Mouse (Mus musculus) hindbrain, embryonic 15.5 days (tissue): ENCODE results near the gene Mettl23. TPM values are rescaled to one million over a fixed set of nuclear protein-coding genes. Genes with fewer than 3 reads are reported as not detected.

Experiments
- ATAC-seq: fragments of 200-750 bp; cut with Nextera tagmentation; 2 replicates; pipeline ENCODE4 v1.8.0; 2017; ENCODE audit warnings: low read depth, moderate number of reproducible peaks, moderate TSS enrichment; ENCODE audit not compliant: low FRiP score
- H3K27ac ChIP-seq: fragments of 300-500 bp; sonication (generic); replicated peaks from 2 replicates; pipeline ENCODE4 v1.5.1; 2015; ENCODE audit warnings: mild to moderate bottlenecking, inconsistent platforms
- H3K27me3 ChIP-seq: fragments of 300-500 bp; sonication (generic); 2 replicates; pipeline ENCODE4 v1.6.1; 2015; ENCODE audit warnings: control low read depth, inconsistent platforms
- H3K36me3 ChIP-seq: fragments of 300-500 bp; sonication (generic); 2 replicates; pipeline ENCODE4 v1.6.1; 2015; ENCODE audit warnings: control low read depth, inconsistent platforms
- H3K4me1 ChIP-seq: fragments of 300-500 bp; sonication (generic); replicated peaks from 2 replicates; pipeline ENCODE4 v1.6.1; 2015; ENCODE audit warnings: control low read depth, inconsistent platforms
- H3K4me2 ChIP-seq: fragments of 300-500 bp; sonication (generic); 2 replicates; pipeline ENCODE4 v1.6.1; 2015; ENCODE audit warnings: moderate library complexity, mild to moderate bottlenecking, inconsistent platforms
- H3K4me3 ChIP-seq: fragments of 300-500 bp; sonication (generic); 2 replicates; pipeline ENCODE4 v1.5.1; 2015; ENCODE audit warnings: mild to moderate bottlenecking, inconsistent platforms
- H3K9ac ChIP-seq: fragments of 300-500 bp; sonication (generic); 2 replicates; pipeline ENCODE4 v1.6.1; 2015; ENCODE audit warnings: inconsistent platforms
- H3K9me3 ChIP-seq: fragments of 300-500 bp; sonication (generic); 2 replicates; pipeline ENCODE4 v1.6.1; 2016; ENCODE audit warnings: control low read depth, inconsistent platforms
- WGBS: fragments of 180-500 bp; shearing (Covaris S2); methylation state at CpG from one replicate; pipeline ENCODE4 v1.1.7; 2015; 5-methylcytosine and 5-hydroxymethylcytosine counted together
- polyA plus RNA-seq: library from polyadenylated mRNA; unstranded; fragments of >200 nt; fragmentation: Nextera tagmentation; extraction: Ambion mirVana; gene quantifications from 2 replicates; pipeline ENCODE4 v1.2.1, GENCODE M21; 2015

Mettl23 gene
- polyA plus RNA-seq, 1 experiment from 2014 or later = 62.1 TPM

GRCm38 (mm10) chr11:116810983-116811901, 31.8 kb upstream of the Mettl23 start:
- H3K4me1 ChIP-seq = peaks cover 78% of the 10 kb centered on the region
- H3K9ac ChIP-seq = peak overlapping the region; percentile 50
- peak overlapping the region; percentile 25 for H3K4me3 ChIP-seq
- H3K27ac ChIP-seq = peak overlapping the region; percentile 98
- no peaks in the 10 kb centered on the region for H3K9me3 ChIP-seq
- WGBS = 8% methylated on average over 30 of the region's 32 CpGs
- H3K36me3 ChIP-seq = no peaks in the 10 kb centered on the region
- no peaks in the 10 kb centered on the region for H3K27me3 ChIP-seq
- ATAC-seq = peak; percentile 94
- peak overlapping the region; percentile 62 for H3K4me2 ChIP-seq

GRCm38 (mm10) chr11:116812793-116813529, 30.1 kb upstream of the Mettl23 start:
- Histone ChIP-seq H3K9me3 (no peaks in the 10 kb centered on the region), H3K27me3 (no peaks in the 10 kb centered on the region), H3K27ac (peak overlapping the region; percentile 98), H3K36me3 (no peaks in the 10 kb centered on the region), H3K4me3 (no peak overlapping the region), H3K4me1 (peaks cover 71% of the 10 kb centered on the region), H3K9ac (no peak overlapping the region), H3K4me2 (peak overlapping the region; percentile 31; the same call in 1 of the 2 replicates)
- 31% methylated on average over 21 of the region's 21 CpGs for WGBS
- peak; percentile 4; the same call in 1 of the 2 replicates for ATAC-seq

GRCm38 (mm10) chr11:116813610-116814009, 29.5 kb upstream of the Mettl23 start:
- WGBS = 60% methylated on average over 13 of the region's 13 CpGs
- no peak overlapping the region for H3K4me3 ChIP-seq
- no peaks in the 10 kb centered on the region for H3K36me3 ChIP-seq
- H3K4me2 ChIP-seq = peak overlapping the region; percentile 22
- no peaks in the 10 kb centered on the region for H3K27me3 ChIP-seq
- no peak for ATAC-seq
- no peaks in the 10 kb centered on the region for H3K9me3 ChIP-seq
- peaks cover 66% of the 10 kb centered on the region for H3K4me1 ChIP-seq
- H3K9ac ChIP-seq = no peak overlapping the region
- H3K27ac ChIP-seq = peak overlapping the region; percentile 98

GRCm38 (mm10) chr11:116814076-116814883, 28.8 kb upstream of the Mettl23 start:
- H3K27me3 ChIP-seq = no peaks in the 10 kb centered on the region
- peak overlapping the region; percentile 22 for H3K4me2 ChIP-seq
- H3K4me3 ChIP-seq = no peak overlapping the region
- peaks cover 67% of the 10 kb centered on the region for H3K4me1 ChIP-seq
- H3K9ac ChIP-seq = peak overlapping the region; percentile 14; the same call in 1 of the 2 replicates
- 3% methylated on average over 20 of the region's 20 CpGs for WGBS
- peak overlapping the region; percentile 98 for H3K27ac ChIP-seq
- peak; percentile 11; the same call in 1 of the 2 replicates for ATAC-seq
- no peaks in the 10 kb centered on the region for H3K9me3 ChIP-seq
- H3K36me3 ChIP-seq = no peaks in the 10 kb centered on the region

GRCm38 (mm10) chr11:116814884-116815415, 28.1 kb upstream of the Mettl23 start:
- no peak overlapping the region for H3K4me3 ChIP-seq
- H3K4me1 ChIP-seq = peaks cover 63% of the 10 kb centered on the region
- H3K27me3 ChIP-seq = no peaks in the 10 kb centered on the region
- H3K27ac ChIP-seq = peak overlapping the region; percentile 98
- peak overlapping the region; percentile 22 for H3K4me2 ChIP-seq
- H3K36me3 ChIP-seq = no peaks in the 10 kb centered on the region
- WGBS = 13% methylated on average over 7 of the region's 7 CpGs
- H3K9ac ChIP-seq = no peak overlapping the region
- no peak for ATAC-seq
- H3K9me3 ChIP-seq = no peaks in the 10 kb centered on the region

GRCm38 (mm10) chr11:116816769-116817168, 26.3 kb upstream of the Mettl23 start:
- no peaks in the 10 kb centered on the region for H3K36me3 ChIP-seq
- H3K27ac ChIP-seq = no peak overlapping the region
- no peak overlapping the region for H3K4me3 ChIP-seq
- H3K9ac ChIP-seq = no peak overlapping the region
- H3K4me1 ChIP-seq = peaks cover 52% of the 10 kb centered on the region
- no peak overlapping the region for H3K4me2 ChIP-seq
- H3K9me3 ChIP-seq = no peaks in the 10 kb centered on the region
- 93% methylated on average over 5 of the region's 5 CpGs for WGBS
- no peaks in the 10 kb centered on the region for H3K27me3 ChIP-seq
- no peak for ATAC-seq

- Histone ChIP-seq H3K9ac (no peak overlapping the region), H3K9me3 (no peaks in the 10 kb centered on the region), H3K36me3 (no peaks in the 10 kb centered on the region), H3K4me3 (no peak overlapping the region), H3K4me1 (peaks cover 51% of the 10 kb centered on the region), H3K27ac (no peak overlapping the region), H3K4me2 (no peak overlapping the region), H3K27me3 (no peaks in the 10 kb centered on the region)
- ATAC-seq = no peak
- WGBS = 96% methylated on average over 5 of the region's 5 CpGs
Measured at GRCm38 (mm10) chr11:116817567-116817966, 25.5 kb upstream of the Mettl23 start.

GRCm38 (mm10) chr11:116818722-116819121, 24.4 kb upstream of the Mettl23 start:
- H3K4me1 ChIP-seq = peaks cover 40% of the 10 kb centered on the region

GRCm38 (mm10) chr11:116819932-116820593, 23.0 kb upstream of the Mettl23 start:
- H3K36me3 ChIP-seq = no peaks in the 10 kb centered on the region
- H3K4me1 ChIP-seq = peaks cover 28% of the 10 kb centered on the region
- no peak overlapping the region for H3K4me3 ChIP-seq
- 82% methylated on average over 5 of the region's 5 CpGs for WGBS
- no peak for ATAC-seq
- H3K27me3 ChIP-seq = no peaks in the 10 kb centered on the region
- no peak overlapping the region for H3K4me2 ChIP-seq
- H3K9ac ChIP-seq = no peak overlapping the region
- no peak overlapping the region for H3K27ac ChIP-seq
- H3K9me3 ChIP-seq = no peaks in the 10 kb centered on the region

More at GRCm38 (mm10) chr11:116818722-116819121, 24.4 kb upstream of the Mettl23 start:
- 53% methylated on average over 8 of the region's 8 CpGs for WGBS
- no peak overlapping the region for H3K4me3 ChIP-seq
- H3K27ac ChIP-seq = peak overlapping the region; percentile 33; the same call in 1 of the 2 replicates
- ATAC-seq = no peak
- H3K27me3 ChIP-seq = no peaks in the 10 kb centered on the region
- H3K9me3 ChIP-seq = no peaks in the 10 kb centered on the region
- no peak overlapping the region for H3K9ac ChIP-seq
- no peak overlapping the region for H3K4me2 ChIP-seq
- no peaks in the 10 kb centered on the region for H3K36me3 ChIP-seq

GRCm38 (mm10) chr11:116821057-116821940, 21.8 kb upstream of the Mettl23 start:
- Histone ChIP-seq H3K4me2 (no peak overlapping the region), H3K9ac (no peak overlapping the region), H3K27ac (no peak overlapping the region), H3K36me3 (no peaks in the 10 kb centered on the region), H3K27me3 (no peaks in the 10 kb centered on the region), H3K9me3 (no peaks in the 10 kb centered on the region), H3K4me1 (peaks cover 34% of the 10 kb centered on the region), H3K4me3 (no peak overlapping the region)
- no peak for ATAC-seq
- WGBS = 45% methylated on average over 13 of the region's 13 CpGs
